Mouse (Mus musculus) heart, adult 2 months (tissue): ENCODE measurements around the gene Scel.

Experiments used
- CTCF ChIP-seq: fragments of 200-600 bp; IDR thresholded peaks from 2 replicates; pipeline ENCODE4 v1.8.1; 2022; ENCODE audit warnings: antibody characterized with exemption, mild to moderate bottlenecking, moderate library complexity
- EP300 ChIP-seq: fragments of 200-500 bp; IDR thresholded peaks from 2 replicates; pipeline ENCODE4 v1.6.1; 2011; ENCODE audit warnings: low read depth, low read length, control low read depth; ENCODE audit not compliant: insufficient read depth
- POLR2A ChIP-seq: fragments of 200-500 bp; IDR thresholded peaks from 2 replicates; pipeline ENCODE4 v1.6.1; 2011; ENCODE audit warnings: mild to moderate bottlenecking, low read depth, low read length, control low read depth; ENCODE audit not compliant: insufficient read depth

DNA sequence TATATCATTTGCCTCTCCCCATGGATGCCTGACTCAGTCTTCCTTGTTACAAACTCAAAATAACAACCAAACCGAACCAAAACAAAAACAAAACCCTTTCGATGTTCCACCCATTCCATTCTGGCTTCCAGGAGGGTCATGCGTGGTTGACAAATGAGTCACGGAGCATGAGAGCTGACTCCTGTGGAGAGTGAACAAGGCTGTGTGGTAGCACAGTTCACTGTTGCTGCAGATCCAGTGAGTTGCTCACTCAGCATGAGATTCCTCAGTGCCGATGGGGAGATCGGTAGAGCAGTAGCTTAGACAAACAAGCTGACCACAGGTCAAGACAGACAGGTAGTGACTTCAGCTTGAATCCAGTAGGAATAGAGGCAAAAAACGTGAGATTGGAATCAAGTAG is 12.8 kb upstream of the Scel start:
- no peak for TF ChIP-seq POLR2A
- TF ChIP-seq EP300: no peak
- TF ChIP-seq CTCF: no peak
